Mouse (Mus musculus) layer of hippocampus, postnatal 36 days (tissue): Measurements from ENCODE around the gene Dvl2. TPM values are rescaled to one million over a fixed set of nuclear protein-coding genes. Genes with fewer than 3 reads are reported as not detected.
A peak's percentile ranks its signal among the peaks of the same experiment; 100 is the strongest.

Experiments
- DNase-seq, 2 experiments: peaks; one replicate each; pipeline ENCODE4 v3.0.0; 2022
- total RNA-seq, 2 experiments: library from RNA; stranded (reverse); gene quantifications; 2 replicates each; pipeline ENCODE4 v1.2.3; 2021

The Dvl2 gene
- total RNA-seq, 2 experiments from 2014 or later: 36.8 to 41.7 TPM

- peak; percentile 81 to 83 for DNase-seq
Measured at GRCm38 (mm10) chr11:70029130-70029801, 28.9 kb downstream of the Dvl2 start.

GRCm38 (mm10) chr11:70029829-70030550 lies 29.6 kb downstream of the Dvl2 start:
- no peak for DNase-seq

GRCm38 (mm10) chr11:70030651-70031320 lies 30.4 kb downstream of the Dvl2 start:
- no peak for DNase-seq

- DNase-seq: no peak
Measured at GRCm38 (mm10) chr11:70031321-70031670, 30.9 kb downstream of the Dvl2 start.

GRCm38 (mm10) chr11:70038174-70038573 lies 37.8 kb downstream of the Dvl2 start:
- no peak for DNase-seq

- no peak for DNase-seq
Measured at GRCm38 (mm10) chr11:70039631-70040030, 39.2 kb downstream of the Dvl2 start.

- no peak for DNase-seq
Measured at GRCm38 (mm10) chr11:70040184-70040583, 39.8 kb downstream of the Dvl2 start.

- DNase-seq: no peak
Measured at GRCm38 (mm10) chr11:70042309-70043085, 42.1 kb downstream of the Dvl2 start.

- DNase-seq: no peak
Measured at GRCm38 (mm10) chr11:70043665-70044064, 43.3 kb downstream of the Dvl2 start.

GRCm38 (mm10) chr11:70045435-70045834 lies 45.0 kb downstream of the Dvl2 start:
- DNase-seq: no peak

GRCm38 (mm10) chr11:70049366-70049765 lies 49.0 kb downstream of the Dvl2 start:
- no peak for DNase-seq

GRCm38 (mm10) chr11:70049816-70050215 lies 49.4 kb downstream of the Dvl2 start:
- DNase-seq: no peak

GRCm38 (mm10) chr11:70053156-70053555 lies 52.8 kb downstream of the Dvl2 start:
- no peak for DNase-seq

- no peak for DNase-seq
Measured at GRCm38 (mm10) chr11:70053898-70054570, 53.6 kb downstream of the Dvl2 start, which contains the start of gene Asgr1. Gene Asgr1, plus strand, starts transcription at chr11:70054085.

- peak; percentile 64 to 71 for DNase-seq
Measured at GRCm38 (mm10) chr11:70055618-70056214, 55.3 kb downstream of the Dvl2 start.

- no peak for DNase-seq
Measured at GRCm38 (mm10) chr11:70057805-70058204, 57.4 kb downstream of the Dvl2 start.

- no peak for DNase-seq
Measured at GRCm38 (mm10) chr11:70059930-70060329, 59.5 kb downstream of the Dvl2 start.
